Mouse (Mus musculus) kidney, adult 11 months (tissue): ENCODE measurements around the gene Bptf.
"Not testable (repeated sequence)": the region's sequence is repeated elsewhere in the genome, so short reads cannot be mapped to it uniquely, and the experiment has no call there.

Source experiments
- DNase-seq: peaks from one replicate; pipeline ENCODE4 v3.0.0; 2022

Gene Bptf

GRCm38 (mm10) chr11:107131749-107132421, at the start of gene Bptf:
TSS of gene Bptf (minus strand) at chr11:107132127.
- DNase-seq = peak; percentile 86

- DNase-seq = no peak
These were observed 29.3 kb upstream of the Bptf start for GRCm38 (mm10) chr11:107161215-107161614.

GRCm38 (mm10) chr11:107159034-107159433, 27.1 kb upstream of the Bptf start:
- DNase-seq = no peak

- DNase-seq = no peak
These were observed 25.2 kb upstream of the Bptf start for GRCm38 (mm10) chr11:107156977-107157642.

GRCm38 (mm10) chr11:107155292-107155691, 23.4 kb upstream of the Bptf start:
- no peak for DNase-seq

GRCm38 (mm10) chr11:107154431-107154830, 22.5 kb upstream of the Bptf start:
- no peak for DNase-seq

- DNase-seq = no peak
These were observed 21.7 kb upstream of the Bptf start for GRCm38 (mm10) chr11:107153645-107154044.

- DNase-seq = no peak
These were observed 19.9 kb upstream of the Bptf start for GRCm38 (mm10) chr11:107151809-107152208.

- not testable (repeated sequence) for DNase-seq
These were observed 12.0 kb upstream of the Bptf start for GRCm38 (mm10) chr11:107143956-107144355.

GRCm38 (mm10) chr11:107142382-107142781, 10.5 kb upstream of the Bptf start:
- no peak for DNase-seq

GRCm38 (mm10) chr11:107140756-107141155, 8.8 kb upstream of the Bptf start:
- no peak for DNase-seq

- no peak for DNase-seq
These were observed 6.7 kb upstream of the Bptf start for GRCm38 (mm10) chr11:107138633-107139032.

- no peak for DNase-seq
These were observed 5.7 kb upstream of the Bptf start for GRCm38 (mm10) chr11:107137593-107137992.

GRCm38 (mm10) chr11:107136458-107136857, 4.5 kb upstream of the Bptf start:
- not testable (repeated sequence) for DNase-seq

GRCm38 (mm10) chr11:107135741-107136140, 3.8 kb upstream of the Bptf start:
- no peak for DNase-seq

- peak; percentile 55 for DNase-seq
These were observed 499 bp upstream of the Bptf start for GRCm38 (mm10) chr11:107132426-107132825.

GRCm38 (mm10) chr11:107130879-107131748, 813 bp downstream of the Bptf start:
- DNase-seq = peak; percentile 64

GRCm38 (mm10) chr11:107130221-107130788, 1.6 kb downstream of the Bptf start:
- no peak for DNase-seq

- DNase-seq = no peak
These were observed 2.3 kb downstream of the Bptf start for GRCm38 (mm10) chr11:107129641-107130040.

GRCm38 (mm10) chr11:107126716-107127115, 5.2 kb downstream of the Bptf start:
- DNase-seq = not testable (repeated sequence)

- DNase-seq = no peak
These were observed 6.9 kb downstream of the Bptf start for GRCm38 (mm10) chr11:107125011-107125410.

GRCm38 (mm10) chr11:107124327-107124731, 7.6 kb downstream of the Bptf start:
- DNase-seq = peak; percentile 90

GRCm38 (mm10) chr11:107117789-107118188, 14.1 kb downstream of the Bptf start:
- DNase-seq = no peak
